Mouse (Mus musculus) olfactory bulb, adult 2 months (tissue): ENCODE results near the gene Dhx38.

ENCODE experiments used
- CTCF ChIP-seq: fragments of 200-500 bp; IDR thresholded peaks from 2 replicates; pipeline ENCODE4 v1.5.1; 2012; ENCODE audit warnings: low read depth, mild to moderate bottlenecking, low read length, moderate library complexity; ENCODE audit not compliant: insufficient read depth
- POLR2A ChIP-seq: fragments of 200-500 bp; IDR thresholded peaks from 2 replicates; pipeline ENCODE4 v1.6.1; 2012; ENCODE audit warnings: mild to moderate bottlenecking, low read depth, low read length, moderate library complexity; ENCODE audit not compliant: insufficient read depth

DNA sequence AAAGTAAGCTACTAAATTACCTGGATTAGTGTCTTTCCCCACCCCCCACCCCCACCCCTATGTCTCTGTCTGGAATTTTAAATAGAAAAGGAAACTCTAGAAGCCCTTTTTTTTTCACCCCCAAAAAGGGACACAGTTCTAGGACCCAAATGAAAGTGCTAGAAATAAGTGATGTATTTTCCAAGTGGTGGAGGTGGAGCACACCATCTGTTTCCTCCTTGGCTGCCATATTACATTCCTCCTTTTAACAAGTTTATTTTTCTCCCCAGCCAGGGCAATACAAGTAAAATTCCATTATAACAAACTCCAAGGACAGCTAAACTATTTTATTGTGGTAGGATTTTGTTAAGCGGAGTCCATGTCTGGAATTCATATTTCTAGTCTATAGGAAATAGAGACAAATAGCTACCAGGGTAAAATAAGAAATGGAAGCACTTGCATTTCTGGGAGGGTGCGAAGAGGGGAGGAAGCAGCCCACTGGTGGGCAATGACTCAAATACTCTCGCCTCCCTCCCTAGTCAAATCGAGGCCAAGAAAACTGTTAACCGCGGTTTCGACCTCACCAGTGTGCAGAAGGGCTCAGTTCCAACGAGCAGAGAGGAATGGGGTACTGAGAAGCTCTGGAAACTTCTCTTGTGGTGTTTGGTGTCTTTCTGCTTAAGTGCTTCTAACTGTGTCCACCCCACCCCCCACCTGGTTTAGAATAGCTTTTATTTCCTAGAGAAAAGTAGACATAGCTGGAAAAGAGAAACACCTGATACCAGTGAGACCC lies 22.7 kb downstream of the Dhx38 start:
- TF ChIP-seq POLR2A (no peak), CTCF (no peak)
